Mouse (Mus musculus): ENCODE data around the gene Hp1bp3. TPM values are rescaled to one million over a fixed set of nuclear protein-coding genes. Genes with fewer than 3 reads are reported as not detected.

Hp1bp3 gene
- polyA plus RNA-seq, 1 experiment from 2014 or later = 148 TPM

DNA sequence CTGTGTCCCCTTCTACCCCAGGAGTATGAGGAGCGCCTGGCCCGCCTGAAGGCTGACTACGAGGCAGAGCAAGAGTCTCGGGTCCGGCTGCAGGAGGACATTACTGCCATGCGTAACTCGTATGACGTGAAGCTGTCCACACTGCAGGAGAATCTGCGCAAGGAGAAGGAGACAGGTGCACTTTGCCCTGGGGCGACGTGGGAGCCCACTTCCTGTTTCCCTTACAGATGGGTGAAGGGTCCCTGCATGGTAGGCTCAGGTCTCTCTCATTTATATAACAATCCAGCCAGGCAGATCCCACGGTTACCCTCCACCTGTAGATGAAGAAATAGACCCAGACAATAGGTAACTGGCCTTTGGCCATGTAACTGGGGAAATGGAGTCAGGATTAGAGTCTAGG lies 70.3 kb downstream of the Hp1bp3 start:
- H3K4me3 ChIP-seq = no peak overlapping the region
- H3K27me3 ChIP-seq (ENCODE audit: insufficient read depth, poor library complexity, severe bottlenecking) = no peaks in the 10 kb centered on the region
- H3K4me1 ChIP-seq (replicated peaks) = peaks cover 11% of the 10 kb centered on the region
- 90% methylated on average over 12 of the region's 12 CpGs for WGBS
- H3K27ac ChIP-seq = no peak overlapping the region
- H3K9me3 ChIP-seq = no peaks in the 10 kb centered on the region
- DNase-seq (ENCODE audit: low spot score) = no peak
- no peaks in the 10 kb centered on the region for H3K36me3 ChIP-seq

DNA sequence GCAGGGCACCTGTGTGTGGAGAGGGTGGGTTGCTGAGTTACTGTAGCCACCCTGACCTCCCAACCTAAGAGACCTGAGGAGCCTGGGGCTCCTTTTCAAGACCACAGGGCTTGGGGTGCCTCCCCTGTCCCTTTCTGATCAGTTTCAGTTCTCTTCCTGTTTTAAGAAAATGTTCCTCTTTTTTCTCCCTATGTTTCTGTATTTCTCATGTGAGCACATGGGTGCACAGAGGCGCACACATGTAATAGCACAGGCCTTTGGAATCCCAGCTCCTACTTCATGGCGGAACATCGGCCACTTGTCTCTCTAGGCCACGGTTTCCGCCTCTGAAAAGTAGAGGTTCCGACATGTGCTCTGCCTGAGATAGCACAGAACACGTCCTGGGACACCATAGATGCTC lies 72.6 kb downstream of the Hp1bp3 start:
- Histone ChIP-seq H3K4me1 (replicated peaks) (peaks cover 16% of the 10 kb centered on the region), H3K36me3 (no peaks in the 10 kb centered on the region), H3K27me3 (ENCODE audit: insufficient read depth, poor library complexity, severe bottlenecking) (no peaks in the 10 kb centered on the region), H3K4me3 (no peak overlapping the region), H3K27ac (no peak overlapping the region), H3K9me3 (no peaks in the 10 kb centered on the region)
- DNase-seq (ENCODE audit: low spot score) = no peak
- 89% methylated on average over 7 of the region's 7 CpGs for WGBS

DNA sequence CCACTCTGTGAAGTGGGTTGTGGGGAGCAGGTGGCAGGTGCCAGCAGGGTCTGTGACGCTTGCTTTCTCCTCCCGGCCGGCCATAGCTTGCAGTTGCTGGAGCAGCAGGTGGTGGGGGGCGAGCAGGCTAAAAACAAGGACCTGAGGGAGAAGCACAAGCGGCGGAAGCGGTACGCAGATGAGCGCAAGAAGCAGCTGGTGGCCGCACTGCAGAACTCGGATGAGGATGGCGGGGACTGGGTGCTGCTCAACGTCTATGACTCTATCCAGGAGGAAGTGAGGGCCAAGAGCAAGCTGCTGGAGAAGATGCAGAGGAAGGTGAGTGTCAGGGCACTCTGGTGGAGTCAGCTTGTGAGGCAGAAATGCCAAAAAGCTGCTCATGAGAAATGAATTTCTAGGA lies 75.9 kb downstream of the Hp1bp3 start:
- Histone ChIP-seq H3K4me3 (no peak overlapping the region), H3K27me3 (ENCODE audit: insufficient read depth, poor library complexity, severe bottlenecking) (no peaks in the 10 kb centered on the region), H3K36me3 (no peaks in the 10 kb centered on the region), H3K27ac (no peak overlapping the region), H3K9me3 (no peaks in the 10 kb centered on the region), H3K4me1 (replicated peaks) (peaks cover 14% of the 10 kb centered on the region)
- WGBS = 90% methylated on average over 13 of the region's 13 CpGs
- DNase-seq (ENCODE audit: low spot score) = no peak

DNA sequence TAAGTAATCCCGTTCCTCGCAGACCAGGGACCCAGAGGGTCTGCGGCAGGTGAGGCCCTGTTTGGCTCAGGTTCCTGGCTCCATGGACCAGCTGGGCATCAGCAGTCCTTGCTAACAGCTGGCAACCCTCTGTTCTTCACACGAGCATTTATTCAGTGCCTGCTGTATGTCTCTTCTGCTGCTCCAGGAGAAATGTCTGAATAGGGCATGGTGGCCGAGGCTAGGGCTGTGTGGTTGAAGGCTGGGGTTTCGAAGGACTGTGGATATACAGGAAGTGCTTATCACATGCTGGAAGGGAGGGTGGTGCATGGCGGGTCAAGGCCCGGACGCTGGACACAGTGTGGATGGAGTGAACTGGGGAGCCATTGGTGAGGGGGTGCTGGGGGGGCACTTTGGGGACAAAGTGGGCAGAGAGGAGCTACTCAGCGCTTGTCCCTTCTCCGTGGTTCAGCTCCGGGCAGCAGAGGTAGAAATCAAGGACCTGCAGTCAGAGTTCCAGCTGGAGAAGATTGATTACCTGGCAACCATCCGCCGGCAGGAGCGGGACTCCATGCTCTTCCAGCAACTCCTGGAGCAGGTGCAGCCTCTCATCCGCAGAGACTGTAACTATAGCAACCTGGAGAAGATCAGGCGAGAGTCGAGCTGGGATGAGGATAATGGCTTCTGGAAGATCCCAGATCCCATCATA lies 77.3 kb downstream of the Hp1bp3 start:
- peaks cover 14% of the 10 kb centered on the region for H3K4me1 ChIP-seq (replicated peaks)
- H3K27me3 ChIP-seq (ENCODE audit: insufficient read depth, poor library complexity, severe bottlenecking) = no peaks in the 10 kb centered on the region
- WGBS = 83% methylated on average over 18 of the region's 18 CpGs
- H3K36me3 ChIP-seq = no peaks in the 10 kb centered on the region
- DNase-seq (ENCODE audit: low spot score) = no peak
- H3K27ac ChIP-seq = peak overlapping the region; percentile 35; the same call in 1 of the 2 replicates
- H3K9me3 ChIP-seq = no peaks in the 10 kb centered on the region
- H3K4me3 ChIP-seq = no peak overlapping the region

DNA sequence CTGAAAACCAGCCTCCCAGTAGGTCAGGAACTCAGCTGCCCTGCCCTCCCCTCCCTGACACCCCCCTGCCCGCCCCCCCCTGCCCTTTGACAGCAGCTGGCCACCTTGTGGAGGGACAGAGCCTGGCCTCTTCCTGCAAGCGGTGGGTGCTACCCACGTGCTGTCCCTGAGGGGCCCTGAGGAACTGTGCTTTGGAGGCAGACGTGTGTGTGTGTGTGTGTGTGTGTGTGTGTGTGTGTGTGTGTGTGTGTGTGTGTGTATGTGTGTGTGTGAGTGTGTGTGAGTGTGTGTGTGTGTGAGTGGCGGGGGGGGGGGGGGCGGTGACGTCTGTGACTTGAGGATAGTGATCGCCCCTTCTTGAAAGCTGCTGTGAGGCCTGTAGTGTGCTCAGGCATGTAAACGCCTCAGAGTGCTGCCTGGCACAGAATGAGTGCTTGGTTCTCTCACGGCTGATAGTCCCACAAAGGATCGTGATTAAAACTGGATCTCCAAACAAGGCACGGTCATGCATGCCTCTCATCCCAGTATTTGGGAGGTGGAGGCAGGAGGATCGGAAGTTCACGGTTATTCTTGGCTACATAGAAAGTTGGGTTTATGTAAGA lies 78.0 kb downstream of the Hp1bp3 start:
- WGBS = 89% methylated on average over 10 of the region's 14 CpGs
- Histone ChIP-seq H3K4me3 (no peak overlapping the region), H3K4me1 (replicated peaks) (peaks cover 13% of the 10 kb centered on the region), H3K27ac (peak overlapping the region; percentile 35), H3K36me3 (no peaks in the 10 kb centered on the region), H3K9me3 (no peaks in the 10 kb centered on the region), H3K27me3 (ENCODE audit: insufficient read depth, poor library complexity, severe bottlenecking) (no peaks in the 10 kb centered on the region)
- no peak for DNase-seq (ENCODE audit: low spot score)

Other genes with a start within 250 kb of the Hp1bp3 start
- gene Eif4g3, start 223.3 kb upstream of the Hp1bp3 start, polyA plus RNA-seq (2016; fragmentation: Nextera tagmentation; extraction: Ambion mirVana) = 38.1 and 42.4 TPM in 2 replicates
- gene Sh2d5, start 34.1 kb downstream of the Hp1bp3 start, polyA plus RNA-seq (2016; fragmentation: Nextera tagmentation; extraction: Ambion mirVana) = 1.3 and 2.4 TPM in 2 replicates
- 0.63 and 0.75 TPM in 2 replicates for gene Kif17, start 34.1 kb downstream of the Hp1bp3 start, polyA plus RNA-seq (2016; fragmentation: Nextera tagmentation; extraction: Ambion mirVana)
- 274 and 292 TPM in 2 replicates for gene Ddost, start 88.4 kb downstream of the Hp1bp3 start, polyA plus RNA-seq (2016; fragmentation: Nextera tagmentation; extraction: Ambion mirVana)
- 35.0 and 52.2 TPM in 2 replicates for gene Pink1, start 110.0 kb downstream of the Hp1bp3 start, polyA plus RNA-seq (2016; fragmentation: Nextera tagmentation; extraction: Ambion mirVana)
- 2.2 and 4.1 TPM in 2 replicates for gene Cda, start 151.7 kb downstream of the Hp1bp3 start, polyA plus RNA-seq (2016; fragmentation: Nextera tagmentation; extraction: Ambion mirVana)
- not detected in 2 replicates for gene Fam43b, start 180.2 kb downstream of the Hp1bp3 start, polyA plus RNA-seq (2016; fragmentation: Nextera tagmentation; extraction: Ambion mirVana)
- gene Mul1, start 218.4 kb downstream of the Hp1bp3 start, polyA plus RNA-seq (2016; fragmentation: Nextera tagmentation; extraction: Ambion mirVana) = 20.2 and 22.6 TPM in 2 replicates
- 2.9 and 5.1 TPM in 2 replicates for gene Camk2n1, start 238.0 kb downstream of the Hp1bp3 start, polyA plus RNA-seq (2016; fragmentation: Nextera tagmentation; extraction: Ambion mirVana)

Data from hindbrain, embryonic 10.5 days (tissue).